Mouse (Mus musculus) natural killer cell, adult 2 months (primary cell): ENCODE results near the gene Prim2.

Experiments
- DNase-seq, 2 experiments: peaks; one replicate each; pipeline ENCODE4 v3.0.0; 2022; ENCODE audit warnings: low spot score in 2 of 2

Prim2 gene

DNA sequence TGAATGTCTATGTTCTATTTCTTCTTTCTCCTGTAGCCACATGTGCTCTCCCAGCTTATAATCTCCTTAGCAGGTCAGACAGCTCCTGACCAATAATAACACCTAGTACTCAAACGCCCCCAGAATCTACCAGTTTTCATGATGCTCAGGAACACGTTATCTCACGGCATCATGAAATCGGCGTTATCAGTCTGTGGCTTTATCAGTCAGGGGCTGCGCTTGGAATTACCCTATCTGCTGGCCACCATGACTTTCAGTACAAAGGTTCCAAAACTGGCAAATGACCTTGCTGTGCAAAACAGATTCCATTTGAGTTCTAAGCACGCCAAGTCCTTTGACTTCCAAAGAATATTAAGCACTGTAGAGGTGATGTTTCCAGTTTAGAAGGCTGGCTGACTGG lies 127.9 kb downstream of the Prim2 start:
- no peak for DNase-seq

DNA sequence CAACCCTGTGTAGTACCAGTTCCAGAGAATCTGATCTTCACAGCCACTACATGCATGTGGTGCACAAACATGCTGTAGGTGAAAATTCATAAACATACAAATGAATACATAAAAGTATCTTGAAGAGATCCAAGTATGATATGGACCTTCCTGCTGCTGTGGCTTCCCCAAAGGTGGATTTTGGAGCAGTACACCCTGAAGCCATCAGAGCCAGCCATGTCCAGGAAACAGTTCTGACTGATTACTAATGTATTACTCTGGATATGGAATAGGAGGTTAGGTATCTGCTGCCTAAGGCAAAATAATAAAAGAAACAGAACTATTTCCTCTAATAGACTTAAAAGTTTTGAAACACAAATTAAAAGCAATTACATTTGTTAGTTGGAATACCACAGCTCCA lies 131.6 kb downstream of the Prim2 start:
- no peak for DNase-seq

DNA sequence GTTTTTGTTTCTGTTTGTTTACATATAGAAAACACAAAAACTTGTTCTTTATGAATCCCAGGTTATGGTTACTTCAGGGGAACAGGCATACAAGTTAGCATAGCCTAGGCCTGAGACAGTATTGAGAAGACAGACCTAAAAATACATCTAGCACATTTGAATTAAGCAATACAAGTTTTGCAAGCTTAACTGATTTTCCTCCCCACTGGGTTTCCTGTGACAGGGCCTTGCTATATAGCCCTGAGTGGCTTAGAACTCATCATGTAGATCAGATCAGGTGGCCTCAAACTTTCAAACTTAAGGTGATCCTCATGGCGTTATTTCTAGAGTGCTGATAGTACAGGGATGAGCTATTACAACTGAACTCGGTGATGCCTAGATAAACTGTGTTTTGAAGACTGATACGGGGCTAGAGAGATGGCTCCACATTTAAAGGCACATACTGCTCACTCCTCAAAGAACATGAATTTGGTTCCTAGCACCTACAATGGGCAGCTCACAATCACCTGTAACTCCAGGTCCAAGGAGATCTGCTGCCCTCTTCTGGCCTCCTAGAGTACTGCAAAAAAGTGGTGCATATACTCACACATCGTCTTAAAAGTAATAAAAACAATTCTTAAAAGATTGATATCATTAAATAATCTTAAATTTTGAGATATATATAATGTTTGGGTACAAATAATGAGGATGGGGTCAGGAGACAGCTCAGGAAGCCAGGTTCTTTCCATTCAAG lies 133.2 kb downstream of the Prim2 start:
- no peak for DNase-seq

DNA sequence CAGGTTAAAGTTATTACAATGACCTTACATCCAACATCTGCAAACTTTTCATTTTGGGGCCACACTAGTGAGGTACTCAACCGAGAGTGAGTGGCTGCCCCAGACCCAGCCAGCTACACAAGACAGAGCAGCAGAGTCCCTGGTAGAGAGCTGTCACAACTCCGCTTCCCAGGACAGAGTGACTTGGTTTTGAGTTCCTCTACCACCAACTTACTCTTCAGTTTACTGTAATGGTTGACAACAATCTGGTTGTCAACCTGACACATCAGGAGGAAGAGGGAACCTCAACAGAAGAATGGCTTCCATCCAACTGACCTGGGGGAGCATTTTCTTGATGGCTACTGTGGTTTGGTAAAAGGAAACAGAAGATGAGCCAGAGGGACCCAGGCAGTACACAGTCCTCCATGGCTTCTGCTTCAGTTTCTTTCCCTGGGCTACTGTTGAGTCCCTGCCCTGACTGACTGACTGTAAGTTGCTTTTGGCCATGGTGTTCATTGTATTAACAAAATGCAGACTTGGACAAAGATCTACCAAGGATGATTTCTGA lies 134.4 kb downstream of the Prim2 start:
- DNase-seq: no peak

DNA sequence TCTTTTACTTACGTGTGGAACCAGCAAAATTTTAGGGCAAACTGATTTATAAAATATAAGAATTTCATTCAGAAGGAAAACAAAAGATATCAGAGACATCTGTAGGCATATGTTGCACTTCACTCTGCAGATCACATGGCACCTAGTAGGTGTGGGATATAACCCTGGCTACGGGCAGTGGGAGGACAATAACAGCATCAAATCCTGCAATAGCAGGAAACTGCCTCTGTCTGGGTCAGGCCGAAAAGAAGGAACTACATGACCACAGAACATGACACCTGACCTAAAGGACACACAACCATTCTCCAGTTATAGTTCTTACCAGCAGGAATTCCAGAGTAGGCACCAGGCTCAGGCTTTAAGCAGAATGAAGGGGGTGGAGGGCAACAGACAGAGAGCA lies 137.7 kb downstream of the Prim2 start:
- no peak for DNase-seq

DNA sequence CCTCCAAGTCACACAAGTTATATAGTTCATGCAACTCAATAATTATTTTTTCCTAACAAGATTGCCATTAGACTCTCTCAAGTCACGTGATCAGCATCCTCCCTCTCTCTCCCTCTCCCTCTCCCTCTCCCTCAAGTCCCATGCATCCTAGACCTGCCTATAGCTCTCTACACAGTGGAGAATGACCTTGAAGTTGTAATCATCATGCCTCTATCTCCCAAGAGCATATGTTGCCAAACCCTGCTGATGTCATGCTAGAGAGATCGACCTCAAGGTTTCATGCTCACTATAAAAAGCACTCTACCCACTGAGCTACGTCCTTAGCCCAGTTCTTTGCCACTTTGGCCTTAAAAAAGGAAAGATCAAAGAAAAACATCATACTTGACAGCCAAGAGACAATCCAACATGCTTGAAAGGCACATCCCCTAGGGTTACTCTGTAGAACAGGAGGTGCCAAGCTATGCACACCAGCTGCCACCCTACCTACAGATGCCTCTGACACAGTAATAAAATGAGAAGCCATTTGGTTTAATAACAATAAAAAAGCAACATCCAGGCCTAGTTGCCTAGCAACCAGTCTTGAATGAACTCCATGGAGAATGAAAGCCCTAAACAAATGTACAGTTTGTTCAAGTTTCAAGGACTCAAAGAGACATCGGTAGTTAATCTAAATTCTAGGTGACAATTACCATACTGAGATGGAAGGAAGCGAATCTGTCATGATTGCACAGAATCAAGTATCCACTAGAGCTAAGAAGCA lies 138.3 kb downstream of the Prim2 start:
- DNase-seq: no peak

DNA sequence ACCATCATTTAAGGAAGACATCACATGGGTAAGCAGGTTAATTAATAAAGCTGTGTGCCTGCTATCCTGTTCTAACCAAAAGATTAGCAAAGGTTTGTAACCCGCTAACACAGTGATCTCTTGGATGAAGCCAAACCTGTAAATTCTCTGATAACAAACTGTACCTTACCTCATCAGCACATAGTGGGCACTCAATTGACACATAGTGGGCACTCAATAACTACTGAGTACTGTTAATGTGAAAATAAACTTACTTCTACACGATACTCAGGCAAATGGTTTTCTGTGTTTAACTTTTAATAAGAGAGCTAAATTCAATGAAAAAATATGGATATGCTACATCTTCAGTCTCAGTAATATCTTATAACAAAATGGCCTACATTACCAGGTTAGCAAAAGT lies 139.1 kb downstream of the Prim2 start:
- DNase-seq: no peak

DNA sequence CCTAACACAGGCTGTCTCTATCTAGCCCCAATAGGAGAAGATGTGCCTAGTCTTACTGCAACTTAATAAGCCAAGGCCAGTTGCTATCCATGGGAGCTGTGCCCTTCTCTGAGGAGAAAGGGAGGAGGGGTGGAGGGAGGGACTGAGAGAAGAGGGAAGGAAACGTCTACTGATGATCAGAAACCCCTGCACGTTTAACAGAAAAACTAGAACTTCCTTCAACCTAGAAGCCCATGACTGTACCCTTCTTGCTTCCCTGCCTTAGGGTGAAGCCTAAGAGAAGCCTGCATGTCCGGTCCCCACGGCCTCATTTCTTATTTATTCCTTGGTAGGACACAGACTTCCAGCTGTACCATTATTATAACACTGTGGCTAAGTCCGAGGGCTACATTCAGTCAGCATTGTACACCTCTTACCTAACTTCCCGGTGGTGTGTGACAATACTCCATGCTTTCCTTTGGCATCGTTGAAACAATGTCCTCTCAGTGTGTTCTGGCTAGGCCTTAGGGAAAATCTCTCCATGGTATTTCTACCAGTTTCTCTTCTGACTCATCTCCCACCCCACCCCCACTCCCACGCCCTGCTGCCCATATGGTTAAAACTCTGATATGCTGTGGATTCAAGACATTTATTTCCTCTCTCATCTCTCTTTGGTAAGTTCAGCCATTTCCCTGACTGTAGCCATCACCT lies 139.9 kb downstream of the Prim2 start:
- DNase-seq: no peak

DNA sequence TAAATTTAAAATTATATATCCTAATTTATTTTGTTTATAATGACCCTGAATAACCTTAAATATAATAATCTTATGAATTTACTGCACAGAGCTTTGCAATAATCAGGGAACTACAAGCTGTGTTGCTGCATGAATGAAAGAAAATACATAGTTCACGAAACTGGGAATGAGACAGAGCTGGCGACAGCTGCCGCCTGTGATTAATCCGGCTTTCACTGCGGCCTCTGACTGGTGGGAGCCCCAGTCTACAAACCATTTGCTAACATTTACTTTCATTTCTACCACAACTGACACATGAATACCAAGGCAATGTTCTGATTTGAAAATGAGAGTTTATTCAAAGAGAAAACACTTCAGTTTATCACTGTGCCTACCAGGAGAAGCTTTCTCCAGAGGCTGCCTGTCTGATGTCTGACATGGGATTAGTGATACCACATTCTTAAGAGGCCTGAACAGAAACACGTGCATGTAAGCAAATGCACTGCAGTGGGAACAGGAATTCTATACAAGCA lies 142.2 kb downstream of the Prim2 start:
- no peak for DNase-seq

DNA sequence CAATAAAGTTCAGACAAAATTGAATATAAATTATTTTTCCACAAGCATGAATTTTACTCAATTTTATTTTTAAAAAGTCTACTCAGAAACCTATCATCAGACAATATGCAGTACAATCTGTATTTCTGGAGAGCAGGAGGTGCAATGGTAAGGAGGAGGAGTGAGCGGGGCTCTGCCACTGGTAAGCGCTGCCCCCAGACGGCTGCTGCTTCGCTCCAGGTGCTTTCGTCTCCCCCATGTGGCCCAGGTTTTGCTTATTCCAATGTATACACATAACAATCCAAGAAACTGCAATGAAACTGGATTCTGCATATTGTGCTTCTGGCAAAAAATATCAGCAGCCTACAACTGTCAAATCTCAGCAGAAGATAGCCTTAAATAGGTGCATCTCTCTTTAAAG lies 146.4 kb downstream of the Prim2 start:
- DNase-seq: no peak

DNA sequence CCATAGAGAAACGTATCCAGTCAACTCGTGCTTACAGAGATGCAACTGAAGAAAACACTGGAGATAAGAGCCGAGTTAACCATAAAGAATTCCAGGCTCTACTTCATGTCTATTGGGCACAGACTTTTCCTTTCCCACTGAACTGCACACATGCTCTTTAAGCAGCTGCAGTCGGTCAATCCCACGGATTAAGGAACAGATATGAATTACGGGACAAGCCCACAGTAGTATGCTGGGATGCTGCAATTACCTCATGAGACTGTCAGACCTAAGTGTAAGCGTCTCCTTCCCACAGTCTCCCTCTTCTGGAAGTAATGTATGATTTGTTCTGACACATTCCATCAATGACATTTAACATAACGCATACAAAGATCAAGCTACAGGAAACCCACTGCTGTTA lies 154.5 kb downstream of the Prim2 start:
- no peak for DNase-seq

DNA sequence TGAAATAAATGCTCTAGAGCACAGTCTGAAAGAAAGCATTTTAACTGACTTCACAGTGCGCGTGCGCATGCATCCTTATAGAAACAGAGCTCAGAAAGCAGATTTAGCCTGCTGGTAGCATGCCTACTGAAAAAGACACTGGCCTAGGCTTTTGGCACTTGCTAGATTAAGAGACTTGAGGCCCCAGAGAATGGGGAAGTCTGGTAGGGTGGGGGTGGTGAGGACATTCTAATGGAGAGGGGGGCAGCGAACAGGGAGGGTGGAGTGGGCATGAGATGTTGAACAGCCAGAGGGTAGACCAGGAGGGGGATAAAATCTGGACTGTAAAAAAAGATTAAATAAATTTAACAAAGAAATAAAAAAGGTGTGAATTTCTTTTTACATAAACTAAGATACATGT lies 158.3 kb downstream of the Prim2 start:
- no peak for DNase-seq

DNA sequence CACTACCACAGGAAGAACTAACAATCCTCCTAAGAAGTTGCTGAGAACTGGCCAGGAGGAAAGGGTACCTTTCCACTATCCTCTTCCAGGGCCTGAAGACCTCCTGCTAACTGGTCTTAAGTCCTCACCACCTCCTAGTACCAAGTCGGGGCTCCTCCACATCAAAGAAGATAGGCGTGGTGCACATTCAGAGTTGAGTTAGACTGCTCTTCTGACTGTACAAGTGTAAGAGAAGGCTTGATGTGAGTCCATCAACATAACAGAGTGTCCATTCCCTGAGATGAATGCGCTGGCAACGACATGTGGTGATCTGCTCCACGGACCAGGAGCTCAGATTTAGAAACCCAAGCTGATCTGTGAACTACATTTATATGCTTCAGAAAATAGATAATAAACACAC lies 165.2 kb downstream of the Prim2 start:
- no peak for DNase-seq

DNA sequence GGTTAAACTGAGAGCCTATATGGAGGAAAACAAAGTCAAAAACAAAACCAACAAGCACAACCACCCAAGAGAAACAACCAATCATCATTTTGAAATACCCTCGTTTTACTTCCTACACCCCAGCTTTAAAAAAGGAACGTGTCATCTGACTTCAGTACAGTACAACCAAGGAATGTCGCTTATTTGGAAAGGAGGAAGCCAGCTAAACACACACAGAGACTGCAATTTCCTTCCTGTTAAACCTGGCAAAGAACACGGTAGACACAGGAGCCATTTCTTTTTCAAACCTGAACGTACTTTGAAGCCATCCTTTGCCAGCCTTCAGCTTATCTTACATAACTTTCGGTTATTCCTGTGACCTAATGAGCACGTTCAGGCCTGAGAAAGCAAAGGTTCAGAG lies 166.7 kb downstream of the Prim2 start:
- no peak for DNase-seq

DNA sequence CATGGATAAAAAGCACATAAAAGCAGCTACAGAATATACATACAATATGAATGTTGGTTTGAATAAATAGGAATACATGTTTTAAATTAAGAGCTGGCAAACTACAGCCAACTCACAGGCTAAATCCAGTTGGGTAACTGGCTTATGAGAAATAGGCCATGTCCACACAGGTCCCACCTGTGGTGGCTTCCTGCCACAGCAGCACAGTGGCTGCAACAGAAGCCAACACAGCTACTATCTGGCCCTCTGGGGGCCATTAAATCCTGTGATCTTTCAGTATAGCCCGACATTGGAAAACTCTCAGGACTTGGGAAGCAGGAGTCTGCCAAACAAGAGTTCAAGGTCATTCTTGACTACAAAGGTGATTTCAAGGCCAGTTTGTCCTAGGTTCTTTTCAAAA lies 167.3 kb downstream of the Prim2 start:
- DNase-seq: no peak

DNA sequence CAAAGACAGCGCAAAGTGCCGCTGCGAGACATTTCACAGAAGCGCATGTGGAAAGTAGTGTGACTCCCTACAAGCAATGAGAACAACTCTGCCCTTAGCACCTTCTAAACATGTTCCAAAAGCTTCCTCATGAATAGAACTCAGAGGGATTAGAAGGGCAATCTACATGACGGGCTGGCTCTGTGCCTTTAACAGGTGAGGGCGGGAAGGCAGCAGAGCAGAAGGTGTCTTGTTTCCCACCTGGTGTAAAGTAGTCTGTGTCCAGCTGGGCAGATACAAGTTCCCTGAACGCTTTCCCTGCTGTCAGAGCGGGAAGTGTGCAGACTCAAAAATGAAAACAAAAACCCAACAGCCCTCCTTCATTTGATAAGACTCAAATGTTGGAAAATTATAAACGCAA lies 169.5 kb downstream of the Prim2 start:
- no peak for DNase-seq

DNA sequence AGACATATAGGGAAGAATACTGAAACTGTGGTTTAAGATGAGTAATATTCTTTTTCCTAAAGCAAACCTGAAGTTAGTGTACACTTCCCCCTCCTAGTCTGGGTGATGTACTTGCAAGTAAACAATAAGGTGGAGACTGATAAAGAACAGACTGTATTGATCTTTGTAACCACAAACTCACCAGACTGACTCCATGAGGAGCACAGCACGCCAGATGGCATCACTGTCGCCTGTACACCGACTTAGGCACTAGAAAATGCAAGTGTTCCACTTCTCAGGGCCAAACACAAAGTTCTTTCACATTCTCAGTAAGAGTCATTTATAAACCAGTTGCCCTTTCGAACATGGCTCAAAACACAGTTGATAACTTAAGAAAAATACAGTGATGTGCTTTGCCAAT lies 170.0 kb downstream of the Prim2 start:
- DNase-seq: no peak

DNA sequence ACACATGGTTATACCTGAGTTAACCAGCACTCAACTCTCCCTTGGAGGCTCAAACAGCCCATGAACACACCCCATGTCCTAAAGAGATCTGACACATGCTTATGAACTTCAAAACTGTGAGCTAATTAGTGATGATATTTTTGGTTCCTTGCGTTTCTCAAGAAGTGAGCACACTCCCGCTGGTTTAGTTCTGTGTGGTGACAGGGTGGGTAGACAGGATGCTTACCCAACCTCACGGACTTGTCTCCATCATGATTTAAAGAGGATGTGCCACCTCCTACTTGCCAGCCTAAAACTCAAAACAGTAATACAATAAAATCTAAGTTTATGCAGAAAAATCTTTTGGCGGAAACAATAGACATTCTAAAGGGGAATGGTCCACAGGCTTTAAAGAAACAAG lies 173.5 kb downstream of the Prim2 start:
- DNase-seq: no peak

DNA sequence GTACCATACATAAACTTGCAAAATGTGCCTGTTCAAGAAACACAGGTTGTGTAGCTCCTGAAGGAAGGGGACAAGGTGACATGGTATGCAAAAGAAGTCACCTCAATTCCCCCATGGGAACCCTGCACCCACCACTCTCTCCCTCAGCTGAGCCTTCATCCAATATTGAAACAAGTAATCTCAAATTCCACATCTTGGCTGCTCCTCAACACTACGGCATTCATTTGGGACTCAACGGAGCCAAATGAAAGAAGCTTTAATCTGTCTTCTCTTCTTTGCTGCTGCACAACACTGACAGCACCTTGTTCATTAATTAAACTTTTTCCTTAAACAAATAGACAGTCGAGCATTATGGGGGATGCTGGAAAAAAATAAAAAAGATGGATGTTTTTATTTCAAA lies 174.0 kb downstream of the Prim2 start:
- DNase-seq: no peak

DNA sequence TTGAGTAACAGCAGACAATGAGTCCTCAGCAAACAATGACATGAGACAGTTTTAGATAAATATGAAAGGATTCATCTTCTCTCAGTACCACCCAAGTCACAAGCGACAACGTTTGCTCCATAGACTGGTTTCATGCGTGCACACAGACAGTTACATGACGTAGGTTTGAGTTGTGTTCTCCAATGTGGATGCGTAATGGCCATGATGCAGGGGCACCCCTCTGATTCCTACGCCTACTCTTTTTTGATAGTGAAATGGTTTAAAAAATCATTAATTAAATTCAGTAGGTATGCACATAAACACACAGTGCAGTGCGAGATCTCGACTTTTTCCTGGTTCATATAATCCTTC lies 174.4 kb downstream of the Prim2 start:
- no peak for DNase-seq

DNA sequence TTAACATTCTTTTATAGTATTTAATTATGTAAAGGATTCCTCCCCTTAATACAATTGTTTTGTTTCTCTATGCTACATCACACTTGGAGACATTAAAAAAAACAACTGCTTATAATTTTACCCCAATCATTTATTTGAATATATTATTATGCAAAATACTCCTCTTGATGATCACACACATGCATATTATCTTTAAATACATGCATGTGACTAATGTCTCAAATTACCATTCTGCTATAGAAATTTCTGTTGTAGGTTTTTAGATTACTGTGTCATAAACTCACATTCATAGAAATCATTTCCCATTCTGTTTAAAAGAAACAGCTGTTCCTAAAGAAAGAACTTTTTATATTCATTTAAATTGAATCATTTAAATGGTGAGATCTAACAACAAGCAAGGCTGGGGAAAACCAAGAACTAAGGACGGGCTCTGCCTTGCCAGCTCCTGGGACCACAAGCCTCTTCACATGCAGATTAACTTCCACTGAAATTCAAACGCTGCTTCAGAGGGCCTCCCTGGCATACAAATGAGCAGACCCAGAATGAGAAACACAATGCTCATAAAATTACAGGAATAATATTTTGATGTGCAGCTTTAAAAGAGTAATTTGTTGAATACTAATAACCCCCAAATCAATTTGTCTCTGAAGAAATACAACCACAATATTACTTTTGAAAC lies 174.9 kb downstream of the Prim2 start:
- DNase-seq: no peak

DNA sequence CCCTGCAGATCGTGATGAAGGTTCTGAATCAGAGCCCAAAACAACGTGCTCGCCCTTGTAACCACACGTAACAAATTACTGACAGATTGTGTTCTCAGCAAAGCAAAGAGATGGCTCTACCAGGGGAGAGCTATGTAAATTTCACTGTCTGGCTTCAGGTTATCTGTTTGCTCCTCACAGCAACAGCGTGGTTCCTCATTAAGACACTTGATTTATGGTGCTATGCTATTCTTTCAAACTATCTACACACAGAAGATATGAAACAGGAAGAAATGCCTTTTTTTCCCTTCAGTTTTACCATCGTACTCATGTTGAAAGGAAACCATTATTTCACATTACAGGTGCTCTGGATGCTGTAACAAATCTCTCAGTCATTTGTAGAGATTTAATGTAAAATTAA lies 179.4 kb downstream of the Prim2 start:
- no peak for DNase-seq
